8 mouse cellular contexts compared by ENCODE assay signal in genomic region chr7:73771384-73772274, GRCm38 (mm10). TPM values are rescaled to one million over a fixed set of nuclear protein-coding genes. Genes with fewer than 3 reads are reported as not detected.
DNase-seq lines count a peak whose midpoint lies in the region; ATAC-seq and TF ChIP-seq lines count a peak whose summit lies in the region.

No protein-coding gene starts in this region.

- peak overlapping the region; percentile 32 for H3K4me2 ChIP-seq in CH12.LX (ENCODE audit: insufficient read depth, low read depth, poor library complexity, severe bottlenecking)
- no peak overlapping the region for H3K4me2 ChIP-seq in embryonic facial prominence, embryonic 15.5 days (replicated peaks)
- H3K4me2 ChIP-seq in intestine, embryonic 14.5 days (ENCODE audit: low read length), result no peak overlapping the region
- H3K4me2 ChIP-seq in midbrain, embryonic 14.5 days (ENCODE audit: low read length), result no peak overlapping the region

- no peak overlapping the region; the same call in 1 of the 2 replicates for H3K27ac ChIP-seq in gastrocnemius, adult 2 months
- no peak overlapping the region for H3K27ac ChIP-seq in CH12.LX (ENCODE audit: insufficient read depth, low read depth)
- no peak overlapping the region; the same call in 1 of the 2 replicates for H3K27ac ChIP-seq in embryonic facial prominence, embryonic 15.5 days (replicated peaks)
- no peak overlapping the region for H3K27ac ChIP-seq in intestine, embryonic 14.5 days (ENCODE audit: low read depth)
- no peak overlapping the region for H3K27ac ChIP-seq in midbrain, embryonic 14.5 days (replicated peaks; ENCODE audit: low read depth, low read length)

- TF ChIP-seq POLR2A in CH12.LX (IDR thresholded peaks at IDR 0.05; ENCODE audit: low read depth, low read length), result no peak

- no peak overlapping the region for H3K9ac ChIP-seq in CH12.LX (ENCODE audit: insufficient read depth, low read depth)
- H3K9ac ChIP-seq in embryonic facial prominence, embryonic 15.5 days, result no peak overlapping the region
- H3K9ac ChIP-seq in intestine, embryonic 14.5 days (ENCODE audit: low read length), result no peak overlapping the region
- H3K9ac ChIP-seq in midbrain, embryonic 14.5 days (replicated peaks; ENCODE audit: low read length), result no peak overlapping the region

- 37% methylated on average over 19 of the region's 19 CpGs for WGBS in embryonic facial prominence, embryonic 15.5 days
- 47% methylated on average over 19 of the region's 19 CpGs for WGBS in intestine, embryonic 14.5 days
- WGBS in midbrain, embryonic 14.5 days, result 48% methylated on average over 19 of the region's 19 CpGs

- in situ Hi-C loops in CH12.LX (cut with MboI; ENCODE audit: low pct_ligation_motif_present, low pct_unique_long_range_greater_than_20kb, low sequenced_read_pairs), result loop anchor here (25.0 kb wide), 1 partner anchor 109 kb away; no protein-coding TSS in a partner anchor

- intact Hi-C loops in gastrocnemius, adult 2 months (cut with DNase I), result no loop called here
- intact Hi-C loops in gastrocnemius, postnatal 36 days (cut with DNase I), result no loop called here

- ATAC-seq in embryonic facial prominence, embryonic 15.5 days (ENCODE audit: insufficient number of reproducible peaks, low FRiP score, low TSS enrichment, low read depth), result 0 out of 2 replicates have a peak, but pooled peaks have one; percentile 22
- ATAC-seq in intestine, embryonic 14.5 days (replicated peaks; ENCODE audit: low FRiP score, low TSS enrichment, low read depth), result no peak
- ATAC-seq in midbrain, embryonic 14.5 days (ENCODE audit: low FRiP score, low TSS enrichment), result no peak

- H3K4me3 ChIP-seq in gastrocnemius, adult 2 months, result peak overlapping the region; percentile 29
- H3K4me3 ChIP-seq in CH12.LX (replicated peaks in 1 of 3; ENCODE audit: low read depth in 2 of 3, low read length in 2 of 3, poor library complexity in 1 of 3), result no peak overlapping the region
- H3K4me3 ChIP-seq in embryonic facial prominence, embryonic 15.5 days (replicated peaks), result no peak overlapping the region
- no peak overlapping the region for H3K4me3 ChIP-seq in intestine, embryonic 14.5 days (ENCODE audit: low read depth, low read length)
- no peak overlapping the region for H3K4me3 ChIP-seq in midbrain, embryonic 14.5 days (replicated peaks; ENCODE audit: low read depth, low read length)

- TF ChIP-seq RAD21 in CH12.LX (IDR thresholded peaks at IDR 0.05; ENCODE audit: low read depth, low read length), result peak; percentile 18

- no peaks in the 10 kb centered on the region for H3K79me2 ChIP-seq in CH12.LX (replicated peaks; ENCODE audit: control insufficient read depth, extremely low read depth, insufficient read depth, poor library complexity, severe bottlenecking)

- TF ChIP-seq EP300 in CH12.LX (IDR thresholded peaks at IDR 0.05; ENCODE audit: low read length), result no peak

- DNase-seq in gastrocnemius, adult 2 months, result no peak
- no peak for DNase-seq in gastrocnemius, postnatal 36 days
- DNase-seq in CH12.LX (ENCODE audit: extremely low read depth), result peak; percentile 15
- peak; percentile 57 for DNase-seq in intestine, embryonic 14.5 days (ENCODE audit: low spot score)
- peak; percentile 57 for DNase-seq in midbrain, embryonic 14.5 days
- DNase-seq in urinary bladder, postnatal 36 days (ENCODE audit: low spot score in 2 of 2), result no peak
- DNase-seq in adrenal gland, adult 8-10 months, result no peak

- dilution Hi-C loops in CH12.LX (cut with MboI; ENCODE audit: extremely low pct_ligation_motif_present, extremely low pct_unique_long_range_greater_than_20kb, low sequenced_read_pairs), result no loop called here

- H3K27me3 ChIP-seq in CH12.LX (replicated peaks), result peaks cover 59% of the 10 kb centered on the region
- H3K27me3 ChIP-seq in embryonic facial prominence, embryonic 15.5 days, result no peaks in the 10 kb centered on the region
- no peaks in the 10 kb centered on the region for H3K27me3 ChIP-seq in intestine, embryonic 14.5 days (replicated peaks; ENCODE audit: control insufficient read depth, insufficient read depth, low read length)
- no peaks in the 10 kb centered on the region for H3K27me3 ChIP-seq in midbrain, embryonic 14.5 days (ENCODE audit: control insufficient read depth, insufficient read depth, low read length)

- no peak for TF ChIP-seq CTCF in gastrocnemius, adult 2 months (IDR thresholded peaks at IDR 0.05)
- TF ChIP-seq CTCF in CH12.LX (conservative IDR thresholded peaks at IDR 0.05 in 1 of 2, IDR thresholded peaks at IDR 0.05 in 1 of 2; ENCODE audit: low read depth in 2 of 2, low read length in 2 of 2), result peak in 1 of 2 experiments; percentile 44; a peak in 2 of 4 replicates

- peaks cover 0 to 6% of the 10 kb centered on the region in 2 experiments; a peak in 1 of 4 replicates for H3K4me1 ChIP-seq in CH12.LX (ENCODE audit: control insufficient read depth in 1 of 2, insufficient read depth in 2 of 2)
- peaks cover 20% of the 10 kb centered on the region for H3K4me1 ChIP-seq in embryonic facial prominence, embryonic 15.5 days
- H3K4me1 ChIP-seq in intestine, embryonic 14.5 days (replicated peaks; ENCODE audit: control insufficient read depth, insufficient read depth, low read length), result peaks cover 5% of the 10 kb centered on the region; the same call in 1 of the 2 replicates
- no peaks in the 10 kb centered on the region for H3K4me1 ChIP-seq in midbrain, embryonic 14.5 days (ENCODE audit: control insufficient read depth, insufficient read depth, low read length)

- no peaks in the 10 kb centered on the region for H3K36me3 ChIP-seq in CH12.LX (replicated peaks in 1 of 2; ENCODE audit: control insufficient read depth in 1 of 2, insufficient read depth in 1 of 2, low read length in 1 of 2)
- peaks cover 10% of the 10 kb centered on the region; the same call in 1 of the 2 replicates for H3K36me3 ChIP-seq in embryonic facial prominence, embryonic 15.5 days
- no peaks in the 10 kb centered on the region; the same call in 1 of the 2 replicates for H3K36me3 ChIP-seq in intestine, embryonic 14.5 days (ENCODE audit: control insufficient read depth, insufficient read depth, low read length)
- H3K36me3 ChIP-seq in midbrain, embryonic 14.5 days (ENCODE audit: control insufficient read depth, insufficient read depth, low read length), result no peaks in the 10 kb centered on the region

- H3K9me3 ChIP-seq in CH12.LX (replicated peaks; ENCODE audit: low read length), result peaks cover 5% of the 10 kb centered on the region
- H3K9me3 ChIP-seq in embryonic facial prominence, embryonic 15.5 days (replicated peaks), result no peaks in the 10 kb centered on the region
- H3K9me3 ChIP-seq in intestine, embryonic 14.5 days (ENCODE audit: control insufficient read depth, low read length), result no peaks in the 10 kb centered on the region
- H3K9me3 ChIP-seq in midbrain, embryonic 14.5 days (ENCODE audit: control insufficient read depth, low read length), result no peaks in the 10 kb centered on the region

TF ChIP-seq in CH12.LX, 34 proteins besides CTCF, POLR2A, EP300 and RAD21:
- TF ChIP-seq E2F4 (IDR thresholded peaks at IDR 0.05; ENCODE audit: insufficient replicate concordance, low read depth, low read length) (no peak), ZNF384 (IDR thresholded peaks at IDR 0.05; ENCODE audit: low read depth, low read length) (peak; percentile 91), MAX (IDR thresholded peaks at IDR 0.05; ENCODE audit: low read length) (no peak), POLR2AphosphoS2 (IDR thresholded peaks at IDR 0.05; ENCODE audit: low read depth, low read length) (no peak)
TF ChIP-seq in CH12.LX: peak in this region for 1.

RNA-seq across cellular contexts. Expression of gene Fam174b, which starts 31.5 kb away (rescaled TPM):
- 1 to 10 TPM; 1.2 to 2.8 TPM for total RNA-seq in gastrocnemius, adult 2 months (2021)
- total RNA-seq in gastrocnemius, postnatal 36 days (2021), result 1 to 10 TPM; 1.3 to 2.3 TPM
- total RNA-seq in CH12.LX (2012; rRNA removed), result not detected in 2 replicates
- total RNA-seq in CH12.LX (2014; rRNA removed), result not detected in 2 replicates
- not detected in 2 replicates for polyA plus RNA-seq in CH12.LX (2012; ENCODE audit: insufficient read length, low read depth)
- polyA plus RNA-seq in embryonic facial prominence, embryonic 15.5 days (2015; fragmentation: Nextera tagmentation; extraction: Ambion mirVana), result 51.0 and 55.6 TPM in 2 replicates
- polyA plus RNA-seq in intestine, embryonic 14.5 days (2014; fragmentation: Nextera tagmentation; extraction: Ambion mirVana), result 27.2 and 30.0 TPM in 2 replicates
- polyA plus RNA-seq in midbrain, embryonic 14.5 days (2014; fragmentation: Nextera tagmentation; extraction: Ambion mirVana), result 18.9 and 26.7 TPM in 2 replicates
- total RNA-seq in adrenal gland, adult 8-10 months (2022), result 10 to 100 TPM; 13.3 to 15.8 (median 14.3) TPM

Comparison
In these comparisons a context has a peak if more than half of its experiments do, and no peak if none do; other contexts are left out.
1. DNase-seq: peak in CH12.LX (single experiment), intestine, embryonic 14.5 days (single experiment) and midbrain, embryonic 14.5 days (single experiment); none in gastrocnemius, adult 2 months (single experiment), gastrocnemius, postnatal 36 days (0 of 2), urinary bladder, postnatal 36 days (0 of 2) and adrenal gland, adult 8-10 months (single experiment).